Mouse (Mus musculus): ENCODE measurements around the gene 4930595M18Rik. TPM values are rescaled to one million over a fixed set of nuclear protein-coding genes. Genes with fewer than 3 reads are reported as not detected.

4930595M18Rik gene
- polyA plus RNA-seq (2014; fragmentation: Nextera tagmentation; extraction: Ambion mirVana), result not detected in 2 replicates

DNA sequence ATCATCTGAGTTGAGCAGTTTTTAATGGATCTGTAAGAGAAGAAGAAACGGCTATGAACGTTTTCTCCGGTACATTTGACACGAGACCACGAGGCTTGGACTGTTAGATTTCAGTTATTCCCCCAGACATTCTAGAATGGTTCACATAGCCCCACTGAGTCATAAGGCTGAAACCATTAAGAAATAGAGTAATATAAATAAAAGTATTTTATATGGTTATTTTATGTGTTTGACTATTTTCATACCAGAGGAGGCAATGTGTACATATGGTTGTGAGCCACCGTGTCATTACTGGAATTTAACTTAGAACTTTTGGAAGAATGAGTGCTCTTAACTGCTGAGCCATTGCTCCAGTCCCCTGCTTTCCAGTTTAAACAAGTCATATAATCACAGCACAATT is at the start of gene 4930595M18Rik:
4930595M18Rik (minus strand) TSS at position 101 of the 400 bp plus-strand sequence.
- H3K4me3 ChIP-seq (ENCODE audit: low read depth, low read length), result no peak within 1 kb of the TSS
- H3K36me3 ChIP-seq (ENCODE audit: control insufficient read depth, insufficient read depth, low read length), result no peaks in the 10 kb centered on the region
- no peak for ATAC-seq (ENCODE audit: low read depth)
- no peaks in the 10 kb centered on the region for H3K9me3 ChIP-seq (ENCODE audit: control insufficient read depth, low read length)
- no peaks in the 10 kb centered on the region for H3K27me3 ChIP-seq (ENCODE audit: control insufficient read depth, insufficient read depth, low read length)
- H3K4me1 ChIP-seq (ENCODE audit: control insufficient read depth, insufficient read depth, low read length), result no peaks in the 10 kb centered on the region
- 96% methylated on average over 6 of the region's 6 CpGs for WGBS
- no peak within 1 kb of the TSS for H3K4me2 ChIP-seq (ENCODE audit: low read depth, low read length)
- H3K9ac ChIP-seq (replicated peaks; ENCODE audit: low read depth, low read length), result no peak within 1 kb of the TSS
- no peak within 1 kb of the TSS for H3K27ac ChIP-seq (ENCODE audit: low read depth, low read length)

DNA sequence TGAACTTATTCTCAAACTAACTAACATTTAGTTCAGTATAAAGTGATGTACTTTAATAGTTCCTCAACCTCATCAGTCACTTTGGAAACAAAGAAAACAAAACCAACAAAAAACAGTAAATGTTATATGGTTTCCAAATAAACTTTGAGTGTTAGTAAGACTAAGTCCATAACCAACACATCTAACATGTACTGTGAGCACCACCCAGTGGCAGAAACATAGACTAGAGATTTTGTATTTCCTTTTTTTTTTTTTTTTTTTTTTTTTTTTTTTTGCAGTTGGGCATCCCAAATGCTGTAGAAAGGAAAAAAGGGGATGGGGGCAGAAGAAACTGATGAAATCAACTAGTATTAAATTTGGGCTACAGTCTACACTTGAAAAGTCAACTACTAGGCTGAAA is 14.6 kb upstream of the 4930595M18Rik start:
- Histone ChIP-seq H3K9ac (replicated peaks; ENCODE audit: low read depth, low read length) (no peak overlapping the region), H3K27ac (ENCODE audit: low read depth, low read length) (no peak overlapping the region), H3K4me2 (ENCODE audit: low read depth, low read length) (no peak overlapping the region), H3K27me3 (ENCODE audit: control insufficient read depth, insufficient read depth, low read length) (no peaks in the 10 kb centered on the region), H3K36me3 (ENCODE audit: control insufficient read depth, insufficient read depth, low read length) (no peaks in the 10 kb centered on the region), H3K4me1 (ENCODE audit: control insufficient read depth, insufficient read depth, low read length) (no peaks in the 10 kb centered on the region), H3K9me3 (ENCODE audit: control insufficient read depth, low read length) (no peaks in the 10 kb centered on the region), H3K4me3 (ENCODE audit: low read depth, low read length) (no peak overlapping the region)
- ATAC-seq (ENCODE audit: low read depth), result no peak

All from neural tube, embryonic 14.5 days (tissue).